Mouse (Mus musculus): ENCODE measurements around the gene Ubash3a. TPM values are rescaled to one million over a fixed set of nuclear protein-coding genes. Genes with fewer than 3 reads are reported as not detected.

Ubash3a gene
- polyA plus RNA-seq, 1 experiment from 2014 or later, result 1.2 TPM

DNA sequence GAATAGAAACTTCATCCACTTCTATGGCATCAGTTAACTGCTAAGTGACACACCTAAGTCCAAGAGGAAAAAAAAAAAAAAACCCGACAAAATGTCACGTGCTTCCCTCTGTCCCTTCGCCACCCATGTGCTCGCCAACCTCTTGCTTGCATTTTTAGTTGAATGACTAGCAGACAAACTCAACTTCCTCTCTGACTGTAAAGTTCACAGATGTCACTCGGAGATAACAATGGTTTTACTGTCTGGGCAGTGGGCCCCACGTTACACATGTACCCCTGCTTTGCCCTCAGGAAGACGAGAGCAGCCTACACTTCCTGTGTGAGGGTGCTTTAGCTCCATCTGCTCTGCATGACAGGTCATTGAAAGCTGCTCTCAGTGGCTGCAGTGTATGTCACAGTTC is 16.2 kb downstream of the Ubash3a start:
- Histone ChIP-seq H3K4me1 (peaks cover 7% of the 10 kb centered on the region), H3K9me3 (no peaks in the 10 kb centered on the region), H3K27me3 (replicated peaks) (no peaks in the 10 kb centered on the region), H3K36me3 (no peaks in the 10 kb centered on the region), H3K27ac (no peak overlapping the region), H3K9ac (no peak overlapping the region), H3K4me3 (replicated peaks) (no peak overlapping the region), H3K4me2 (no peak overlapping the region)
- ATAC-seq (ENCODE audit: insufficient read depth, low FRiP score, low read depth), result no peak
- WGBS, result 58% methylated on average over 7 of the region's 7 CpGs

DNA sequence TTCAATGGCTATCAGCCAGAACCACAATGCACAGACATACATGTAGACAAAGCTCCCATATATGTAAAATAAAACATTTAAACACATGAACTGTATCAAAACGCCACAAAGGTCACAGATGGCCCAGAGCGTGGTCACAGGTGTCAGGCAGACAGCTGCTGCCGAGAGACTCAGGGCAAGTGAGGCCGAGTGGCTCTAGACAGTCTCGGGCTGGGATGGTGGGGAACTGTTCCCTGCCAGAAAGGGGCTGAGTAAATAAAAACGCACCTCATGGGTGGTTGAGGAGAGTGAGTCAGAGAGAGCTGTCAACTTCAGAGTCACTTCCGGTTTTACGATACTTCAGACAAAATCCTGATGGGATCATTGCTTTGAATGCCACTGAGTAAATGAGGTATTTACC is 16.9 kb downstream of the Ubash3a start:
- no peak overlapping the region for H3K4me2 ChIP-seq
- H3K4me3 ChIP-seq (replicated peaks), result no peak overlapping the region
- H3K27me3 ChIP-seq (replicated peaks), result no peaks in the 10 kb centered on the region
- no peaks in the 10 kb centered on the region for H3K9me3 ChIP-seq
- H3K36me3 ChIP-seq, result no peaks in the 10 kb centered on the region
- H3K9ac ChIP-seq, result no peak overlapping the region
- ATAC-seq (ENCODE audit: insufficient read depth, low FRiP score, low read depth), result no peak
- no peak overlapping the region for H3K27ac ChIP-seq
- WGBS, result 75% methylated on average over 8 of the region's 8 CpGs
- peaks cover 7% of the 10 kb centered on the region for H3K4me1 ChIP-seq

DNA sequence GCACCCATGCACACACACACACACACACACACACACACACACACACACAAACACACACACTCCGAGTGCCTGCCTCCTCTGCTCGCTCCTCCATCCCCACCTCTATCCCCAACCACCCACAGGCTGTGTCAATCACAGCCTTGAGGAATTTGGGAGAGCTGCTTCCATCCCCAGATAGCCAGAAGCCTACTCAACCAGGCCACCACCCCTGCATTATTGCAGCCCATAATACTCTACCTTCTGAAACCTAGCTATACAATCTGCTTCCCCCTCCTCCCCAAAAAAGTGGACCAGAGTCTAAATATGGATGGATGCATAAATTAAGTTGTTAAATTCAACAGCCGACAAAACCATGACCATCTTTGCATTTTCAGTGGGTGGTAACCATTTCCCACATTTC is 18.7 kb downstream of the Ubash3a start:
- ATAC-seq (ENCODE audit: insufficient read depth, low FRiP score, low read depth), result no peak
- WGBS, result 59% methylated on average over 3 of the region's 3 CpGs
- H3K4me1 ChIP-seq, result peaks cover 7% of the 10 kb centered on the region
- no peak overlapping the region for H3K4me3 ChIP-seq (replicated peaks)
- no peaks in the 10 kb centered on the region for H3K36me3 ChIP-seq
- H3K27ac ChIP-seq, result no peak overlapping the region
- H3K27me3 ChIP-seq (replicated peaks), result no peaks in the 10 kb centered on the region
- H3K9me3 ChIP-seq, result no peaks in the 10 kb centered on the region
- no peak overlapping the region for H3K9ac ChIP-seq
- H3K4me2 ChIP-seq, result no peak overlapping the region

- no peak for ATAC-seq (ENCODE audit: insufficient read depth, low FRiP score, low read depth)
- Histone ChIP-seq H3K4me2 (no peak overlapping the region), H3K9me3 (no peaks in the 10 kb centered on the region), H3K9ac (no peak overlapping the region), H3K4me1 (peaks cover 7% of the 10 kb centered on the region; the same call in 1 of the 2 replicates), H3K4me3 (replicated peaks) (no peak overlapping the region), H3K27me3 (replicated peaks) (no peaks in the 10 kb centered on the region), H3K27ac (no peak overlapping the region), H3K36me3 (no peaks in the 10 kb centered on the region)
- WGBS, result 74% methylated on average over 7 of the region's 7 CpGs
These were observed 19.3 kb downstream of the Ubash3a start for GRCm38 (mm10) chr17:31226931-31227330.

GRCm38 (mm10) chr17:31231780-31232179 is 24.1 kb downstream of the Ubash3a start:
- ATAC-seq (ENCODE audit: insufficient read depth, low FRiP score, low read depth), result no peak
- no peak overlapping the region for H3K4me3 ChIP-seq (replicated peaks)

DNA sequence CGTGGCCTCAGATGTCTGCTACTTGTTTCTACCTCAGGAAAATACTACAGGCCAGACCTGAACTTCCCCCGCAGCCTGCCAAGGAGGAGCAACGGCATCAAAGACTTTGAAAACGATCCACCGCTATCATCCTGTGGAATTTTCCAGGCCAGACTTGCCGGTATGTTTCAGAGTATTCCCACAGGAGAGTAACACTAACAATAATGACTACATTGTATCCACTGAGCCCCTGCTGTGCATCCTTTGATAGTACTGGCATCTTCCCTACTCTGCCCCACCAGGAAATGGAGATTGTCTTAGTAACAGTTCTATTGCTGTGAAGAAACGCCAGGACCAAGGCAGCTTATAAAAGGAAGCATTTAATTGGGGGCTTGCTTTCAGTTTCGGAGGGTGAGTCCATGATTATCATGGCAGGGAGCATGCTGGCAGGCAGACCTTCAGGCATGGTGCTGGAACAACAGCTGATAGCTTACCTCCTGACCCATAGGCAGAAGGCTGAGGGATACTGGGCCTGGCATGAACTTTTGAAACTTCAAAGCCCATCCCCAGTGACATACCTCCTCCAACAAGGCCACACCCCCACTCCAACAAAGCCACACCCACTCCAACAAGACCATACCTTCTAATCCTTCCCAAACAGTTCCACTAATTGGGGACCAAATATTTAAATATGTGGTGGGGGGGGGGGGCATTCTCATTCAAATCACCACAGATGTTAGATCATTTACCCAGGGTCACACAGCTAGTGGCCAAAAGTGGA is 24.8 kb downstream of the Ubash3a start:
- no peaks in the 10 kb centered on the region for H3K9me3 ChIP-seq
- H3K9ac ChIP-seq, result no peak overlapping the region
- 63% methylated on average over 8 of the region's 8 CpGs for WGBS

More at GRCm38 (mm10) chr17:31231780-31232179, 24.1 kb downstream of the Ubash3a start:
- Histone ChIP-seq H3K4me2 (no peak overlapping the region), H3K9me3 (no peaks in the 10 kb centered on the region), H3K9ac (no peak overlapping the region), H3K27me3 (replicated peaks) (no peaks in the 10 kb centered on the region), H3K27ac (no peak overlapping the region), H3K4me1 (no peaks in the 10 kb centered on the region), H3K36me3 (no peaks in the 10 kb centered on the region)
- WGBS, result 57% methylated on average over 6 of the region's 6 CpGs

DNA sequence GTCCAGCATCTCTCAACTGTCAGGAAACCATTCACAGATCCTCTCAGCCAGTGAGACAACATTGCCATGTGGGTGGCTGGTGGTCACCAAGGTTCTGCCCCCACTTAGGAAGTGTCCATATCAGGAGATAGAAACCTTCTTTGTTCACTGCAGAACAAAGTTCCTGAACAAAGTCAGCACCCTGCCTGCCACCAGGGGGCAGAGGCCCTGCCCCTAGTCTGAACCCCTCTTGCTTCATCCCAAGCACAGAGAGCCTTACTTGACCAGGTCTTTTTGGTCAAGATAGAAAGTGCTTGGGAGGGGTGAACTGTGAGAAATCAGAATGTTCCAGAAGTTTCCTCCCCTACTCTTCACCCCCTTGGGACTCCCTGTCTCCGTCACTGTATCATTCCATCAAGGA is 28.2 kb downstream of the Ubash3a start:
- Histone ChIP-seq H3K4me1 (no peaks in the 10 kb centered on the region), H3K9ac (no peak overlapping the region), H3K27me3 (replicated peaks) (no peaks in the 10 kb centered on the region), H3K9me3 (no peaks in the 10 kb centered on the region), H3K4me3 (replicated peaks) (no peak overlapping the region), H3K4me2 (no peak overlapping the region), H3K27ac (no peak overlapping the region), H3K36me3 (no peaks in the 10 kb centered on the region)
- ATAC-seq (ENCODE audit: insufficient read depth, low FRiP score, low read depth), result no peak
- 92% methylated on average over 1 of the region's 1 CpGs for WGBS

More for the DNA sequence above, 24.8 kb downstream of the Ubash3a start:
- Histone ChIP-seq H3K27me3 (replicated peaks) (no peaks in the 10 kb centered on the region), H3K4me1 (no peaks in the 10 kb centered on the region), H3K4me2 (no peak overlapping the region), H3K27ac (no peak overlapping the region), H3K4me3 (replicated peaks) (no peak overlapping the region), H3K36me3 (no peaks in the 10 kb centered on the region)
- no peak for ATAC-seq (ENCODE audit: insufficient read depth, low FRiP score, low read depth)

GRCm38 (mm10) chr17:31238234-31239020 is 30.8 kb downstream of the Ubash3a start:
- Histone ChIP-seq H3K36me3 (no peaks in the 10 kb centered on the region), H3K4me1 (no peaks in the 10 kb centered on the region), H3K9me3 (no peaks in the 10 kb centered on the region), H3K4me3 (replicated peaks) (no peak overlapping the region), H3K27ac (no peak overlapping the region), H3K9ac (no peak overlapping the region), H3K4me2 (no peak overlapping the region), H3K27me3 (replicated peaks) (no peaks in the 10 kb centered on the region)
- no peak for ATAC-seq (ENCODE audit: insufficient read depth, low FRiP score, low read depth)
- WGBS, result 73% methylated on average over 7 of the region's 7 CpGs

DNA sequence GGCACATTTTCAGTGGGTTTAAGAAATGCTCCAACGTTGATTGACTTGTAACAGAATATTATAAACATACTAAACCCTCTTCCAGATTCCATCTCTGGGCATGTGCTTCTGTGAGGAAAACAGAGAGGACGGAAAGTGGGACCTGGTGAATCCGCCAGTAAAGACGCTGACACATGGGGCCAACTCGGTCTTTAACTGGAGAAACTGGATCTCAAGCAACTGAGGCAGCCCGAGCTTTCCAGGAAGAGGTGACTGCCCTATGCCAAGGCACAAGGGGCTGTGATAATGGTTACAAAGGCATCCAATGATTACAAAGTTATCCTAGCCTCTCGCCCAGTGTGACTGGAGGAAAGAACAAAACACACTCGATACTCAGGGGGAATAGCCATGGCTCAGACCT is 33.5 kb downstream of the Ubash3a start:
- H3K9me3 ChIP-seq, result no peaks in the 10 kb centered on the region
- no peaks in the 10 kb centered on the region for H3K4me1 ChIP-seq
- no peak overlapping the region for H3K4me3 ChIP-seq (replicated peaks)
- 76% methylated on average over 8 of the region's 8 CpGs for WGBS
- H3K27ac ChIP-seq, result no peak overlapping the region
- no peaks in the 10 kb centered on the region for H3K36me3 ChIP-seq
- no peak for ATAC-seq (ENCODE audit: insufficient read depth, low FRiP score, low read depth)
- H3K4me2 ChIP-seq, result no peak overlapping the region
- H3K9ac ChIP-seq, result no peak overlapping the region
- no peaks in the 10 kb centered on the region for H3K27me3 ChIP-seq (replicated peaks)

DNA sequence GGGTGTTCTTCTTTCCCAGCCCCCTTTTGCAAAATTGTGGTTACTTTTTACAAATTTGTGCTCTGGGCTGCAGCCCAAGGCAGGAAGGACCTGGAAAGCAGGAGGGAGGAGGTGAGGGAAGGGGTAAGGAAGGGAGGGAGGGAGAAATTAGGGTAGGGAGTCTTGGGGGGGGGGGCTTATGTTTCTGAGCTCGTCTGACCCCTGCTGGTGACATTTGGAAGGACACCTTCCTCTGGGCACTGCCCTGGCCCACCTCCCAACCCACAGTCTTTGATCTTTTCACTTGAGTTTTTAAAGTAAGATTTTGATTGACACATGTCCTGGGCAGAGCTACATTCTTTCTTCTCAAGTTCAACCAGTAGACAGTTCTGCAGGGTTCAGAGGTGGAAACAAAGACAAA is 35.1 kb downstream of the Ubash3a start:
- Histone ChIP-seq H3K27me3 (replicated peaks) (no peaks in the 10 kb centered on the region), H3K4me2 (no peak overlapping the region), H3K9ac (no peak overlapping the region), H3K4me1 (no peaks in the 10 kb centered on the region), H3K36me3 (no peaks in the 10 kb centered on the region), H3K27ac (no peak overlapping the region), H3K9me3 (no peaks in the 10 kb centered on the region), H3K4me3 (replicated peaks) (no peak overlapping the region)
- no peak for ATAC-seq (ENCODE audit: insufficient read depth, low FRiP score, low read depth)
- 17% methylated on average over 1 of the region's 1 CpGs for WGBS

DNA sequence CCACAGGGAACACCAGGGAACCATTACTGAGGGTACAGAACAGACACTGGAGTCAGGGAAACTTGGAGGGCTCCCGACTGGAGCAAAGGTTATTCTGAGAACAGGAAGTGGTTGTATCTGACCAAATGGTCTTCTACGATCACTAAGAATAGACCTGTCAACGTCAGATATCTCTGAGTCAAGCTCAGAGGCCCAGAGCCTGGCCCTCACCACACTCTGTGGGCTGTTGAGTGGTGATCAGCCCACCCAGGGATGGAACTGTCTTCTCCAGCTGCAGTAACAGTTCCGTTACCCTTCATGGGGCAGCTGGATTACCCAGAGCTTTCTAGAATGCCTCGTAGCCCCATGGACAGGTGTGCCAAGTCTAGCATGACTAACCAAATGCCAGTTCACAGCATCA is 37.6 kb downstream of the Ubash3a start:
- 74% methylated on average over 5 of the region's 5 CpGs for WGBS

GRCm38 (mm10) chr17:31247144-31247543 is 39.5 kb downstream of the Ubash3a start:
- Histone ChIP-seq H3K27ac (no peak overlapping the region), H3K9me3 (no peaks in the 10 kb centered on the region), H3K4me2 (no peak overlapping the region), H3K36me3 (no peaks in the 10 kb centered on the region), H3K4me3 (replicated peaks) (no peak overlapping the region), H3K27me3 (replicated peaks) (no peaks in the 10 kb centered on the region), H3K4me1 (no peaks in the 10 kb centered on the region), H3K9ac (no peak overlapping the region)
- no peak for ATAC-seq (ENCODE audit: insufficient read depth, low FRiP score, low read depth)
- 30% methylated on average over 5 of the region's 5 CpGs for WGBS

More for the DNA sequence above, 37.6 kb downstream of the Ubash3a start:
- no peaks in the 10 kb centered on the region for H3K27me3 ChIP-seq (replicated peaks)
- no peak overlapping the region for H3K4me2 ChIP-seq
- ATAC-seq (ENCODE audit: insufficient read depth, low FRiP score, low read depth), result no peak
- no peaks in the 10 kb centered on the region for H3K4me1 ChIP-seq
- H3K9ac ChIP-seq, result no peak overlapping the region
- H3K36me3 ChIP-seq, result no peaks in the 10 kb centered on the region
- H3K9me3 ChIP-seq, result no peaks in the 10 kb centered on the region
- no peak overlapping the region for H3K27ac ChIP-seq
- H3K4me3 ChIP-seq (replicated peaks), result no peak overlapping the region
